Mouse (Mus musculus): ENCODE measurements around the gene Klhl41.
A peak's percentile ranks its signal among the peaks of the same experiment; 100 is the strongest.
"Not testable (repeated sequence)": the region's sequence is repeated elsewhere in the genome, so short reads cannot be mapped to it uniquely, and the experiment has no call there.

The Klhl41 gene

DNA sequence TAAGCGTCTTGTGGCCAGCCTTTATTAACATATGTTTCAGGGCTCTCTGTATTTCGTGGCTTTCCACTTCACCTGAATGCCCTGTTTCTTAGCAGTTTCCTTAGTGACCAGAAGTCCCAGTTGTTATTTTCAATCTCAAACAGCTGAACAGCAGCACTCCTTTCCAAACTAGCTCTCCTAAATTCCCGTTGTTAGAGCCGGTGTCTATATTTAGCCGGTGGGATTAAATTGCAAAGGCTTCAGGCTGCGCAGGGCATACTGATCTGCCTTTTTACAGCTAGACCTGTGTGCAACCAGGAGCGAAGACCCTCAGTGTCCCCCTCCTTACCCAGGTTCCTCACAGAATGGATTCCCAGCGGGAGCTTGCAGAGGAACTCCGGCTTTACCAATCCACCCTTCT, at the start of gene Klhl41:
TSS of gene Klhl41 (plus strand) at position 268 of the 400 bp plus-strand sequence.
- peak; percentile 13; the same call in 1 of the 2 replicates for ATAC-seq (ENCODE audit: low TSS enrichment)

GRCm38 (mm10) chr2:69629215-69629614, 40.7 kb upstream of the Klhl41 start:
- no peak for ATAC-seq (ENCODE audit: low TSS enrichment)

DNA sequence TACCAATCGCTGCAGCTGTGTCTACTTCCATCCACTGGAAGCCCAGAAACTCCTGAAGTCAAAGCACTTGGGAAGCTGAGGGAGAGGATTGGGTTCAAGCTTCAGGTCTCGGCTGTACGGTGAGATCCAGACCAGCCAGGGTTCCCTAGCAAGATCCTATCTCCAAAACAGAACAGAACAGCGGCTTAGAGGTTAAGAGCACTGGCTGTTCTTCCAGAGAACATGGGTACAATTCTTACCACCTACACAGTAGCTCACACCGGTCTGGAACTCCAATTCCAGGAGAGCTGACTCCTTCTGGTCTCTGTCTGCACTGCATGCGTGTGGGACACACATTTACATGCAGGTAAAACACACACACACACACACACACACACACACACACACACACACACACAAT, 40.0 kb upstream of the Klhl41 start:
- no peak for ATAC-seq (ENCODE audit: low TSS enrichment)

GRCm38 (mm10) chr2:69630792-69631191, 39.1 kb upstream of the Klhl41 start:
- ATAC-seq (ENCODE audit: low TSS enrichment): no peak

DNA sequence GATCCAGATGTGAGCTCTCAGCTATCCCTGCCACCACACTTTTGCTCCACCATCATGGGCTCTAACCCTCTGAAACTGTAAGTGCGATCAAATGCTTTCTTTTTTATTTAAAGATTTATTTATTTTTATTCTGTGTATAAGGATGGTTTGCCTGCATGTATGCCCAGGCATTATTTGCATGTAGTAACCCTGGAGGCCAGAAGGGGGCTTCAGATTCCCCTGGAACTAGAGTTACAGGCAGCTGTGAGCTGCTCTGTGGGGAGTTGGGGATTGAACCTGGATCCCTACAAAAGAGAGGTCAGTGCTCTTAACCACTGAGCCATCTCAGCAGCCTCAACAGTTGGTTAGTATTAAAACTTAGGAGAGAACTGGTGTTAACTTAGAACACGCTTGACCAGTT, 38.5 kb upstream of the Klhl41 start:
- ATAC-seq (ENCODE audit: low TSS enrichment): no peak

GRCm38 (mm10) chr2:69635064-69635701, 34.7 kb upstream of the Klhl41 start:
- peak; percentile 82 for ATAC-seq (ENCODE audit: low TSS enrichment)

GRCm38 (mm10) chr2:69635807-69636206, 34.1 kb upstream of the Klhl41 start:
- no peak for ATAC-seq (ENCODE audit: low TSS enrichment)

DNA sequence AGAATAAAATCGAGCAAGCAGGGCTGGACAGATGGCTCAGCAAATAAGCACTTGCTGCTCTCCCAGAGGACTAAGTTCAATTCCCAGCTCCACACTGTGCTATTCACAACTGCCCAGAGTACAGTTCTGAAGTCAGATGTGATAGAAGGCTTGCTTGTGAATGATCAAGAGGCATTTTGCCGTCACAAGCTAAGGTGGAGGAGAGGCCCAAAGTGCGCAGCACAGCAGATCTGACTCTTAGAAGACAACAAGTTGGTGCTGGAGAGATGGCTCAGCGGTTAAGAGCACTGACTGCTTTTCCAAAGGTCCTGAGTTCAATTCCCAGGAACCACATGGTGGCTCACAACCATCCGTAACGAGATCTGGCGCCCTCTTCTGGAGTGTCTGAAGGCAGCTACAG, 31.9 kb upstream of the Klhl41 start:
- ATAC-seq (ENCODE audit: low TSS enrichment): not testable (repeated sequence)

DNA sequence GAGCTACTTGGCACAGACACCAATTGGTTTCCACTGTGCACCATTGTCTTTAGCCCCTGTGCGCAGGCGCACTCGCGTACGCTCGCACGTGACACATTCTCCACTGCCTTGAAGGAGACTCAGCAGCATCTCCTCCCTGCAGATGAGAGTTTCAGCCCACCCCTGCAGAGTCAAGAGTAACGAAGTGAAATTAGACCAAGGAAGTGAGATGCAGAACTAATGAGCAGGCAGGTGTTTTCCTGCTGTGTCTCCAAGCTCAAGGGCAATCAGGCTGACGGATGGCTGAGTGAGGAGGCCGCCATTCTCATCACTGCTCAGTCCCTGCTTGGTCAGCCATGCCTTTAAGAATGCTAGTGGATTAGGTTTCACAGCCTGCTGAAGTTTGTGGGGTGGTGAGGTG, 29.8 kb upstream of the Klhl41 start:
- no peak for ATAC-seq (ENCODE audit: low TSS enrichment)

- no peak for ATAC-seq (ENCODE audit: low TSS enrichment)
Measured at GRCm38 (mm10) chr2:69644968-69645617, 24.8 kb upstream of the Klhl41 start.

DNA sequence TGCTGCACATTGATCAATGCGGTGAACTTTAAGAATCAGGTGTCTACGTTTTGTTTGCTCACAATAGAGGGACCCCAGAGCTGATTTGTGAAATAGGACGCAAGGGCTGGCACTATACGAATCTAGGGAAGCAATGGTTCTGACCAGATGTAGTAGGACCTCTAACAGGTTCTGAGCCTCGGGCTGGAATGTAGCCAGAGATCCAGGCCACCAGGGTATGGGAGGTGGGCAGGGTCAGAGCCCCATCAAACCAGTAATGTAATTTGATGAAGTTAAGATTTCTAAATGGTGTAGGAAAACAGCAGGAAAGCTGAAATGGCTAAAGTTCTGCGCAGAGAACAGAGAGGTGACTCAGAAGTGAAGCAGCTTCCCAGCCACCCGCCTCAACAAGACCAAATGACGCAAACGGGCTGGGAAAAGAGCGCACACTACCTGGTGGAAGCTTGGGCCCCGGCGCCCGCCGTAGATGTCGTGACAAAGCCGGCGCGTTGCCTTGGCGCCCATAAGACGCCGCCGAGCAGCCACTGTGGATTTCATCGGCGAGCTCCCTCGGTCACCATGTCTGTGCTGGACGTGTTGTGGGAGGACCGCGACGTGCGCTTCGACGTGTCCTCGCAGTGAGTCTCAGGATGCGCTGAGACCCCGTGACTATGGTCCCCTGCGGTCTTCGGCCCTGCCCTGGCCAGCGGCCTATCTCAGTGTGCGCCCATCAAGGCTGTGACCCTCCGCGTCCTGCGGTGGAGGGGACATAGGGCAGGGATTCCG, 23.0 kb upstream of the Klhl41 start, which contains the start of gene Bbs5:
TSS of gene Bbs5 (plus strand) at position 446 of the 765 bp plus-strand sequence.
- ATAC-seq (ENCODE audit: low TSS enrichment): peak; percentile 97

GRCm38 (mm10) chr2:69649716-69650115, 20.2 kb upstream of the Klhl41 start:
- no peak for ATAC-seq (ENCODE audit: low TSS enrichment)

GRCm38 (mm10) chr2:69659326-69659725, 10.6 kb upstream of the Klhl41 start:
- no peak for ATAC-seq (ENCODE audit: low TSS enrichment)

- no peak for ATAC-seq (ENCODE audit: low TSS enrichment)
Measured at GRCm38 (mm10) chr2:69663827-69664476, 6.0 kb upstream of the Klhl41 start.

DNA sequence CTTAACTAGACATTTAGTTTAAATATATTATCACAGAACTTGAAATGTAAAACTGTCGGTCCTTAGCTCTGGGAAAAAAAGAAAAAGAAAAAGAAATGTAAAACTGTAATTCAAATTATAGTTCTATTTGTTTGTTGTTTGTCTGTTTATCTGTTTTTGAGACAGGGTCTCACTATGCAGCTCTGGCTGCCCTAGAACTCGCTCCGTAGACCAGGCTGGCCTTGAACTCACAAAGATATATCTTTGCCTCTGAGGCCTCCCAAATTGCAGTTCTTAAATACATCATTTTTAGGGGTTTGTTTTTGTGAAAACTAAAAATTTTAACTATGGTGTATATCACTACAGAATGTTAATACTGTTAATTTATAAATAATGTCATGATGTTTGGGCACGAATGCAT, 2.3 kb upstream of the Klhl41 start:
- no peak for ATAC-seq (ENCODE audit: low TSS enrichment)

DNA sequence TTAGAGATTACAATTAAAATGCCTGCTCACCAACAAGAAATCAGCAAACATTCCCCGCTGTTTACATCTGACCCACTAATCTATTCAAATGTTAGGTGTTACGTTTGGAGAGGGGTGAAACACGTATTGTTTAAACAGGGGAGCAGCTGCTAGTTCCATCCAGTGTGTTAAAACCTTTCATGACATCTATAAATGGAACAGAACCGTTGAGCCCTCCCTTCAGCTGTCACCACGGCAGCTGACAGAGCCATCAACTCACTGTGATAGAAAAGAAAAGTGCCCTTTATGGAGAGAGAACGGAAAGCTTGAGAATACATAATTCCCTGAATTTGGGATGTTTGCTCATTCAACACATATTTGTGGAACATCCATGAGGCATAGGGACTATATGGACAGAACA, 1.5 kb upstream of the Klhl41 start:
- no peak for ATAC-seq (ENCODE audit: low TSS enrichment)

- no peak for ATAC-seq (ENCODE audit: low TSS enrichment)
Measured at GRCm38 (mm10) chr2:69673723-69674122, 3.8 kb downstream of the Klhl41 start.

DNA sequence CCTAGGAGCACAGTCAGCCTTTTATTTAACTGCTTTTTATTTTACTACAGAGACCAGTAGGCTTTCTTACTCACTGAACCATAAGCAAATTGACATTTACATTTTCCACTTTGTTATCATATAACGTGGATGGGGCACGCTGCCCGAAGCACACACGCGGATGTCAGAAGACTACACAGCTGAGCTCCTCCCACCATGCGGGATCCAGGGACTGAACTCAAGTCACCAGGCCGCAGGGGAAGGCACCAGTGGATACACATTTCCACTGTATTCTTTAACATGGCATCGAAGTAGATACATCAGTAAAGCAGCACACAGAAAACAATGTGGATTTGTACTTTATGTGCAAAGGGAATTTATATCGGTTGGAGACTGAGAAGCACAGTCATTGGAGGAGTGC, 5.3 kb downstream of the Klhl41 start:
- no peak for ATAC-seq (ENCODE audit: low TSS enrichment)

DNA sequence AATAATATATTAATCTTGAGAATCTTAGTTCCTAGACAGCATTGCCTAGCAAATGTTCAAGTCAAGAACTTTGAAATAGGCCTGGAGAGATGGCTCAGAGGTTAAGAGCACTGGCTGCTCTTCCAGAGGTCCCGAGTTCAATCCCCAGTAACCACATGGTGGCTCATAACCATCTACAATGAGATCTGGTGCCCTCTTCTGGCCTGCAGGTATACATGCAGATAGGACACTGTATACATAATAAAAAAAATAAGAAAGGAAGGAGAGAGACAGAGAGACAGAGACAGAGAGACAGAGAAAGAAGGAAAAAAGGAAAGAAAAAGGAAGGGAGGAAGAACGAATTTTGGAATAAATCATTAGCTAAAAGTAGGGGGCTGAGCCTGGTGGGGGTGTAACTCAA, 6.8 kb downstream of the Klhl41 start:
- ATAC-seq (ENCODE audit: low TSS enrichment): no peak

DNA sequence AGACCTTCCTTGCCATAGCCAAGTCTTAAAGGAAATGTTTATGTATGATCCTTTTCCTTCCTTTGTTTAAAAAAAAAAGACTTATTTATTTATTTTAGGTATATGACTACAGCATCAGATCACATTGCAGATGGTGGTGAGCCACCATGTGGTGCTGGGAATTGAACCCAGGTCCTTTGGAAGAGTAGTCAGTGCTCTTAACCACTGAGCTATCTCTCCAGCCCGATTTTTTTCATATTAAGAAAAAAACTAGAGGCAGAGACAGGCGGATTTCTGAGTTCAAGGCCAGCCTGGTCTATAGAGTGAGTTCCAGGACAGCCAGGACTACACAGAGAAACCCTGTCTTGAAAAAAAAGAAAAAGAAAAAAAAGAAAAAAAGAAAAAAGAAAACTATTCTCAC, 7.3 kb downstream of the Klhl41 start:
- not testable (repeated sequence) for ATAC-seq (ENCODE audit: low TSS enrichment)

DNA sequence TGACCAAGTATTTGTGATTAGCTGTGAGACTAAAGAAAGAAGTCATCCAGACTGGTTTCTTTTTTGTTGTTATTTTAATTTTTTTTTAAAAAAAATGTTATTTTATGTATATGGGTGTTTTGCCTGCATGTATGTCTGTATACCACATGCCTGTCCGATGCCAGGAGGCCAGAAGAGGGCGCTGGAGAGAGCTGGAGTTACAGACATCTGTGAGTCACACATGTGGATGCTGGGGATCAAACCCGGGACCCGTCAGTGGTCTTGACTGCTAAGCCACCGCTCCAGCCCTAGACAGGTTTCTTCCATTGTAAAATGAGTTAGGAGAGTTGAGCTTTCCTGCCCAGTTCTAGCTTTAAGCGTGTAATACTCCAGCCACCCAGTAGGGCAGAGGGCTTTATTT, 10.1 kb downstream of the Klhl41 start:
- no peak for ATAC-seq (ENCODE audit: low TSS enrichment)

DNA sequence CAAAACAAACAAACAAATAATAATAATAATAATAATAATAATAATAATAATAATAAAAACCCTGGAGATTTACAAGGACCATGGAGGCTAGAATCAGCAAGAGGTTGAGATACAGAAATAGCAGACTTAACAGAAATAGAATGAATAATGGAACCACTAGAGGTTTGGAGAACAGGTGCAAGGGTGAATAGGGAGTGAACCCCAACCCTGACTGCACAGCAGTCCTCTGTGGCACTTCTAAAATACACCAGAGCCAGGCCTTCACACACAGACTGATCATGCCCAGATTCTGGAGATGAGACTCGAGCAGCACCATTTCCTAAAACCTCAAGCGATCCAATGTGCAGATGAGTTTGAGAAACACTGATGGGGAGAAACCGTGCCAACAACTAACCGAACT, 12.0 kb downstream of the Klhl41 start:
- ATAC-seq (ENCODE audit: low TSS enrichment): no peak

All from frontal cortex, adult (tissue).